Mouse (Mus musculus) testis, adult 2 months (tissue): Measurements from ENCODE around the gene Bms1. TPM values are rescaled to one million over a fixed set of nuclear protein-coding genes. Genes with fewer than 3 reads are reported as not detected.

Experiments used
- H3K27ac ChIP-seq: fragments of 200-500 bp; 2 replicates; pipeline ENCODE4 v1.5.1; 2012; ENCODE audit warnings: low read depth, low read length; ENCODE audit not compliant: control insufficient read depth, insufficient read depth
- H3K27me3 ChIP-seq: fragments of 200-500 bp; 2 replicates; pipeline ENCODE4 v1.6.1; 2012; ENCODE audit warnings: mild to moderate bottlenecking, low read length, moderate library complexity; ENCODE audit not compliant: control insufficient read depth, insufficient read depth
- H3K36me3 ChIP-seq: fragments of 200-500 bp; 2 replicates; pipeline ENCODE4 v1.6.1; 2012; ENCODE audit warnings: mild to moderate bottlenecking, low read length; ENCODE audit not compliant: control insufficient read depth, insufficient read depth
- H3K4me1 ChIP-seq: fragments of 200-500 bp; 2 replicates; pipeline ENCODE4 v1.6.1; 2012; ENCODE audit warnings: low read length; ENCODE audit not compliant: control insufficient read depth, insufficient read depth
- H3K4me3 ChIP-seq: fragments of 200-500 bp; 2 replicates; pipeline ENCODE4 v1.5.1; 2012; ENCODE audit warnings: low read depth, mild to moderate bottlenecking, low read length, moderate library complexity, mixed read lengths; ENCODE audit not compliant: control insufficient read depth
- CTCF ChIP-seq: fragments of 200-500 bp; IDR thresholded peaks from 2 replicates; pipeline ENCODE4 v1.5.1; 2012; ENCODE audit warnings: low read depth, mild to moderate bottlenecking, inconsistent platforms, low read length, moderate library complexity; ENCODE audit not compliant: control insufficient read depth, insufficient read depth, insufficient replicate concordance
- POLR2A ChIP-seq: fragments of 200-500 bp; IDR thresholded peaks from 2 replicates; pipeline ENCODE4 v1.6.1; 2012; ENCODE audit warnings: low read depth, mild to moderate bottlenecking, inconsistent platforms, low read length, moderate library complexity; ENCODE audit not compliant: control insufficient read depth
- polyA plus RNA-seq: library from polyadenylated mRNA; depleted of rRNA; stranded (reverse); fragments of >200 nt; gene quantifications from 2 replicates; pipeline ENCODE4 v1.2.3, GENCODE M21; 2012

Gene Bms1
- polyA plus RNA-seq, 1 experiment: 20.6 TPM

DNA sequence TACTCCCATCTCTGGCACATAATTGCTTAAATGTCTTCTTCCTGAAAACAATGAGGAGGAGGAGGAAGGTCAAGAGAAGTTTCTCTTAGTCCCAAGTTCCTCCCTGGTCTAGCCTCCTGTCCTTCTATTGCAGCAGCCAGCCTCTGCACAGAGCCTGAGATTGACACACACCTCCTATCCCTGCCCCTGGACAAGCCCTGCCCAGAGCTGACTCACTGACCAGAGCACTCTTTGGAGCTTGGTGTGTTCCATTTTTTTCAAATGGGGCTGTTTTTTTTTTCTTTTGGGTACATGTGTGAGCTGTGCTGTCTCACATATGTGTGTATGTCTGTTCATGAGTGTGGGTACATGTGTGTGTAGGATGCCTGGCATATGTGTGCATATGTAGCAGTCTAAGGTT is 53.5 kb downstream of the Bms1 start:
- Histone ChIP-seq H3K27ac (no peak overlapping the region), H3K27me3 (no peaks in the 10 kb centered on the region)
- TF ChIP-seq POLR2A: no peak
- TF ChIP-seq CTCF: no peak

DNA sequence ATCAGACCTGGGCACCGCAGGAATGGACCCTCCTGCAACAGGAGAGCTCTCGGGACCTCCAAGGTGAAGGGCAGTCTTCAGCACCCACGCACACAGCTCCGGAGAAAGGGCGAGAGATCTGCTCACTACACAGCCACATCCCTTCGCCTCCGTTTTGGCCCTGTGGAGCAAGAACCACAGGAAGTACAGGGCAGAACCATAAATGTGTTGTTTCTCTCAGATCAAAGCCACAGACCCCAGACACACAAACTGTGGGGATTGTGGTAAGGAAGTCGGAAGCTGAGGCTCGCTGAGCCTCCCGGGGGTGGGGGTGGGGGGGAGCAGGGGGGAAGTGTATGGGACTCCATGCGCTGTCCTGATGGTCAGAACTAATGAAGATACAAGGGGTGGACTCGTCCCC is 68.9 kb downstream of the Bms1 start:
- Histone ChIP-seq H3K4me1 (no peaks in the 10 kb centered on the region), H3K4me3 (no peak overlapping the region), H3K36me3 (no peaks in the 10 kb centered on the region), H3K27ac (no peak overlapping the region), H3K27me3 (no peaks in the 10 kb centered on the region)
- TF ChIP-seq POLR2A (no peak), CTCF (no peak)

More for the DNA sequence above, 53.5 kb downstream of the Bms1 start:
- H3K4me1 ChIP-seq: no peaks in the 10 kb centered on the region
- no peaks in the 10 kb centered on the region for H3K36me3 ChIP-seq
- no peak overlapping the region for H3K4me3 ChIP-seq

DNA sequence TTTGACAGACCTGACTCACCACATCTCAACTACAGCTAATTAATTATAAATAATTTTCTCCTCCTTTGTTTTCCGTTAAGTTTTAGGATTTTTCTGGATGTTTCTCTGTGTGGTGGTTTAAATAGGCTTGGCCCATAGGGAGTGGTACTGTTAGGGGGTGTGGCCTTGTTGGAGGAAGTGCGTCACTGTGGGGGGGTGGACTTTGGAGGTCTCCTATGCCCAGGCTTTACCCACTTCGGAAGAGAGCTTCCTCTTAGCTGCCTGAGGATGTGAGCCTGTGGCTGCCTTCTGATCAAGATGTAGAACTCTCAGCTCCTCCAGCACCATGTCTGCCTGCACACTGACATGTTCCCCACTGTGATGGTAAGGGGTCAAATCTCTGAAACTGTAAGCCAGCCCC is 71.1 kb downstream of the Bms1 start:
- no peaks in the 10 kb centered on the region for H3K4me1 ChIP-seq
- no peaks in the 10 kb centered on the region for H3K27me3 ChIP-seq
- no peaks in the 10 kb centered on the region for H3K36me3 ChIP-seq
- no peak overlapping the region for H3K27ac ChIP-seq
- no peak overlapping the region for H3K4me3 ChIP-seq
- TF ChIP-seq POLR2A (no peak), CTCF (no peak)

GRCm38 (mm10) chr6:118347291-118347690 is 72.0 kb downstream of the Bms1 start:
- TF ChIP-seq CTCF (no peak), POLR2A (no peak)
- Histone ChIP-seq H3K4me1 (no peaks in the 10 kb centered on the region), H3K27ac (no peak overlapping the region), H3K27me3 (no peaks in the 10 kb centered on the region), H3K36me3 (no peaks in the 10 kb centered on the region), H3K4me3 (no peak overlapping the region)

DNA sequence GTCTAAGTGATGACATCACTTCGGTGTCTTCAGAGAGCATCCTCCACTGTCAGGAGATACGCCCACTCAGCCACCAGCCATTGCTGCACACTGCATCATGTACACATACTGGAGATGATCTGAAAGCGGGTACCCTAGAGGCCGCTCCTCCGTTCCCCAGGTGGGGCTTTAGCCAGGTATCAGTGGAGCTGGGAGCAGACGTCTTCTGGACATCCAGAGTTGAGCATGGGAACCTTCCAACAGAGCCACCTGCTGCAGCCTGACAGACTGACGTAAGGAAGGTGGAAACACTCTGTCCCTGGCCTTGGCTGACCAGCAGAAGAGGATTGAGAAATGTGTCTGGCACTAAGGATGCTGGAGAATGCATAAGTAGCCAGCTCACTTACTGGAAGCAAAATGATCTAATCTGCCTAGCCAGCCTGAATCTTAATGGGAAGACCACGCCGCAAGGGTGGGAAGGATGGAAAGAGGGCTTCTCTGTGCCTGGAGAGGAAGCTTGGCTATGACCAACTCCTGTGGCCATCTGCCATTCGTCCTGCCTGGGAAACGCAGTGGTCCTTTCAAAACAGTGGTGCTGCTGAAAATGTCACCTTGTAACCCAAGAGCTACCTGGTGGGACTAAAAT is 77.3 kb downstream of the Bms1 start:
- Histone ChIP-seq H3K4me3 (no peak overlapping the region), H3K27ac (no peak overlapping the region), H3K36me3 (no peaks in the 10 kb centered on the region), H3K4me1 (no peaks in the 10 kb centered on the region), H3K27me3 (no peaks in the 10 kb centered on the region)
- TF ChIP-seq POLR2A: no peak
- TF ChIP-seq CTCF: no peak

GRCm38 (mm10) chr6:118337660-118338059 is 81.6 kb downstream of the Bms1 start:
- Histone ChIP-seq H3K27me3 (no peaks in the 10 kb centered on the region), H3K4me1 (no peaks in the 10 kb centered on the region), H3K27ac (no peak overlapping the region), H3K4me3 (no peak overlapping the region), H3K36me3 (no peaks in the 10 kb centered on the region)
- TF ChIP-seq POLR2A (no peak), CTCF (no peak)

DNA sequence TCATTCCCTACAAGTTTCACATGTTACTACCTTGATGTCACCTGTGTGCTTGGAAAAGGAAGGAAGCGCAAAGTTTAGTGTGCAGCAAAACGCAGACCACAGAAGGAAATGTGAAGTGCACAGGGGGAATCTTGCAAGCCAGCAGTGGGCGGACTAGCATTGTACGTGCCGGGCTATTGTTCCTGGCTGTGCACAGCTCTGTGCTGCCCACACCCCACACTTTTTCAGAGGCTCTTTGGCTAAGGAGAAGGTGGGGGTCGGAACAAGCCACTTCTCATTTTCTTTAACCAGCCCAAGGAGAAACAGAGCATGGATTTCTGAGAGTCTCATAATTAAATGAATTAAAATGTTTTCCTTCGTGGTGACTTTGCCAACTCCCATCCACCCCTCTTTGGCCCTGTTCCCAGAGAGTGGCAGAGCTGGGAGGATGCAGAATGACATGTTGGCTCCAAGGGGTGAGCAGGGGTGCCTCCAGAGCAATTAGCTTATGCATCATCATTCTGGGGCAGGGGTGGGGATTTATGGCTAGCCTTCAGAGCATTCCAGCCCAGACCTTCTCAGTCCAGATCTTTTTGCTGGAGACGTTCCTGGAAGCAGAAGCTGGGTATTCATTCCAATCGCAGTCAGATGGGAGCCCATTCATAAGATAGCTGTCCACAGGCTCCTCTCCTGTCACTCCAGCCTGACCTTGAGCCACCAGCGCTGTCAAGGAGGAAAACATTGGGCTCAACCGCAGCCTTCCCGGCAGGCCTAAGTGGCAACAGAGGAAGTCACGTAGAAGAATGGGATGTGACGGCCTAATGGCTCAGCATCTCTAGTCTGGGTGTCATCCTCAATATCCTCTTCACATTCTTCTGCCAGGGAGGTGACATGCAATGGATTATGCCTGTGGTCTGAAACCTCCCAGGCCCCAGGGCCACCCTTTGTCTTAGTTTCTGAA is 82.5 kb downstream of the Bms1 start:
- Histone ChIP-seq H3K36me3 (no peaks in the 10 kb centered on the region), H3K27me3 (no peaks in the 10 kb centered on the region), H3K27ac (no peak overlapping the region), H3K4me3 (no peak overlapping the region), H3K4me1 (no peaks in the 10 kb centered on the region)
- no peak for TF ChIP-seq POLR2A
- no peak for TF ChIP-seq CTCF
